Mouse (Mus musculus): ENCODE data around the gene Mapkap1. TPM values are rescaled to one million over a fixed set of nuclear protein-coding genes. Genes with fewer than 3 reads are reported as not detected.

Mapkap1 gene
- total and polyA plus RNA-seq, 2 experiments: 25.4 to 35.1 TPM

DNA sequence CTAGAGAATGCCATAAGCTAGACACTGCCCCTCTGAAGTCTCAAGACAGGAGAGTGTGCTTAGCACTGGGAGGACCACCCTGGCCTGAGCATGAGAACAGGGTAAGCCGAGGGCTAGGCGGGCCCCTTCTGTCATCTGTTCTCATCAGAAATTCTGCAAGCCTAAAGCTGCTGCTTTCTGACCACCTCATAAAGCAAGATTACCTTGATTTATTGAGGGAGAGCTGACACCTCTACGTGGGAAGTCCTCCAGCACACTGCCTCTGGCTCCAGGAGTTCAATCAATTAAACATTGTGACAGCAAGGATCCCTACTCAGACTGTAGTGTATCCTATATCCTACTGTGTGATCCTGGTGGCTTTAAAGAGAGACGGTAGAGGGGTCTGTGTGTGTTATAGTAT, 166.5 kb downstream of the Mapkap1 start:
- no peak for TF ChIP-seq CTCF (IDR thresholded peaks at IDR 0.05; ENCODE audit: low read depth, low read length)
- TF ChIP-seq POLR2A (IDR thresholded peaks at IDR 0.05; ENCODE audit: extremely low read depth, insufficient read depth, low read length): no peak
- WGBS: 86% methylated on average over 4 of the region's 4 CpGs
- Histone ChIP-seq H3K9ac (ENCODE audit: low read depth, low read length) (no peak overlapping the region), H3K79me2 (ENCODE audit: control insufficient read depth, insufficient read depth, low read length) (no peaks in the 10 kb centered on the region), H3K4me3 (ENCODE audit: insufficient read depth, low read depth, low read length) (no peak overlapping the region), H3K4me1 (ENCODE audit: control insufficient read depth, insufficient read depth, low read length) (no peaks in the 10 kb centered on the region), H3K27ac (replicated peaks; ENCODE audit: insufficient read depth, low read depth, low read length) (no peak overlapping the region), H3K36me3 (ENCODE audit: control insufficient read depth, insufficient read depth, low read length) (0 out of 2 replicates have a peak, but pooled peaks cover 2% of the 10 kb centered on the region), H3K27me3 (ENCODE audit: control insufficient read depth, insufficient read depth, low read length) (no peaks in the 10 kb centered on the region)
- DNase-seq (ENCODE audit: extremely low read depth, low read depth, low spot score): no peak

DNA sequence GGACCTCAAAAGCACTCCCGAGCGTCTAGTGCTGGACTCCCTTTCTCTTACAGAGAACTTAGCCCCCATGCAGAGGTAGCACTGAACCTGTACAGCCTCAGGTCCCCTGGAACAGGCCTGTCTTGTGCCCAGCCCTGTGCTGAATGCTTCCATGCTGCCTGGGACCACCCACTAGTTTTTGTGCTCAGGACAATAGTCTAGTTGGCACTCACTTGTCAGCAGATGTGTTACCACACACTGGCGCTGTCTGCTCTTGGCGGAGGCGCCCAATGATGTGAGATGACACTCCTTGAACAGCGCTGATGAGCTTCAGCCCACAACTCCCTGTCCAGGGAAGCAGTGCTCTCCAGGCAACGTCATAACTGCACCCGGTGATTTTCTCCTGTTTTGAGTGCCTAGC, 182.0 kb downstream of the Mapkap1 start:
- DNase-seq (ENCODE audit: extremely low read depth, low read depth, low spot score): no peak
- H3K27me3 ChIP-seq (ENCODE audit: control insufficient read depth, insufficient read depth, low read length): no peaks in the 10 kb centered on the region
- H3K27ac ChIP-seq (replicated peaks; ENCODE audit: insufficient read depth, low read depth, low read length): no peak overlapping the region
- H3K9ac ChIP-seq (ENCODE audit: low read depth, low read length): no peak overlapping the region
- H3K4me3 ChIP-seq (ENCODE audit: insufficient read depth, low read depth, low read length): no peak overlapping the region
- TF ChIP-seq CTCF (IDR thresholded peaks at IDR 0.05; ENCODE audit: low read depth, low read length) (no peak), POLR2A (IDR thresholded peaks at IDR 0.05; ENCODE audit: extremely low read depth, insufficient read depth, low read length) (no peak)
- H3K79me2 ChIP-seq (ENCODE audit: control insufficient read depth, insufficient read depth, low read length): no peaks in the 10 kb centered on the region; the same call in 1 of the 2 replicates
- H3K4me1 ChIP-seq (ENCODE audit: control insufficient read depth, insufficient read depth, low read length): no peaks in the 10 kb centered on the region
- H3K36me3 ChIP-seq (ENCODE audit: control insufficient read depth, insufficient read depth, low read length): peaks cover 26% of the 10 kb centered on the region
- WGBS: 90% methylated on average over 8 of the region's 8 CpGs

DNA sequence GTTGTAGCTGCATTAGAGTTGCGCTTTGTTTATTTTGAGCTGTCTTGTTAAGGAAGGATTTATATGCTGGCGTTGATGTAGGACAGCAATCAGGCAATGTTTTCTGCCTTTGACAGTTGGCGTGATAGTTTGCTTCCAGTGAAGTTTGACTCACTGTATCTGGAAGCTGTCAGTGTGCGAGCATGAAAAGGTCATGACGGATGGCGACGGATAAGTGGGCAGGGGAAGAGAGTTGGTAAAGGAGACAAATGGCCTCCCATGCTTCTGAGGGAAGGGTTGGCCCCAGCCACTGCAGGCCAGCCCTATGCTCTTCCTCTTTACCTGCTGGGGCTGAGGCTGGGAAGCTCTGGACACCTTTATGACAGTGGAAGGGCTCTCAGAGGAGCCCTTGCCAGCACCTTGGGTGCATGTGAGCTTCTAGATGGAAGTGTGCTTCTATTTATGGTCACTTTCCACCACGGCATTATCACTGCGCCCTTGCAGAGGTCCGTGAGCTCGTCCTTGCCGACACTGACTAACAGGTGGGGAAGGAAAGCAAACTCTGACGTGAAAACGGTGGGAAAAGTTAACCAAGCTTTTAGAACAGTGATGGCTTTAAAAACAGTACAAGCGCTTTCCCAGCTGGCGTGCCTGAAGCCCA, 185.3 kb downstream of the Mapkap1 start:
- Histone ChIP-seq H3K79me2 (ENCODE audit: control insufficient read depth, insufficient read depth, low read length) (no peaks in the 10 kb centered on the region; the same call in 1 of the 2 replicates), H3K27ac (replicated peaks; ENCODE audit: insufficient read depth, low read depth, low read length) (no peak overlapping the region), H3K4me3 (ENCODE audit: insufficient read depth, low read depth, low read length) (no peak overlapping the region), H3K27me3 (ENCODE audit: control insufficient read depth, insufficient read depth, low read length) (no peaks in the 10 kb centered on the region), H3K4me1 (ENCODE audit: control insufficient read depth, insufficient read depth, low read length) (no peaks in the 10 kb centered on the region), H3K36me3 (ENCODE audit: control insufficient read depth, insufficient read depth, low read length) (peaks cover 5% of the 10 kb centered on the region), H3K9ac (ENCODE audit: low read depth, low read length) (no peak overlapping the region)
- 89% methylated on average over 16 of the region's 16 CpGs for WGBS
- DNase-seq (ENCODE audit: extremely low read depth, low read depth, low spot score): no peak
- TF ChIP-seq POLR2A (IDR thresholded peaks at IDR 0.05; ENCODE audit: extremely low read depth, insufficient read depth, low read length): no peak
- no peak for TF ChIP-seq CTCF (IDR thresholded peaks at IDR 0.05; ENCODE audit: low read depth, low read length)

DNA sequence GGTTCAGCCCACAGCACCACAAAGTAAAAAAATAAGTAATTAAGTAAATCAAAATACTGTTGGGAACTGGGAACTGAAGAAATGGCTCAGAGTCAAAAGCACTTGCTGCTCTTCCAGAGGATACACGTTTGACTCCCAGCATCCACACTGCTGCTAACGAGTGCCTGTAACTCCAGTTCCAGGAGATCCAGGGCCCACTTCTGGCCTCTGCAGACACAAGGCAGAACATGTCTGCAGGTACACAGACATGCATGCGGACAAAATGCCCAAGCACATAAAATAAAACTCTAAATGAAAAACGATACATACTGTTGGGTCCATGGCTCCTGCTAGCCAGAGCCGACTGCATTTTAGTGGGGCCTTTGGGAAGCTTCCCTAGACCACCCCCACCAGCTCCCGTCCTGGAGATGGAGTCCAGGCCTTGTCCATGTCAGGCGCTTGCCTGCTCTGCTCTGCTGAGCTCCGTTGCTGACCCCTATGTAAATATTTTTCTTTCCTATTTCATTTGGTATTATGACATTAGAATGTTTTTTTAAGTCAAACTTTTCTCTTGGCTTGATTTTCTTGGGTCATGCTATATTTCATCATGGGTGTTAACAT, 185.9 kb downstream of the Mapkap1 start:
- Histone ChIP-seq H3K4me3 (ENCODE audit: insufficient read depth, low read depth, low read length) (no peak overlapping the region), H3K4me1 (ENCODE audit: control insufficient read depth, insufficient read depth, low read length) (no peaks in the 10 kb centered on the region), H3K27me3 (ENCODE audit: control insufficient read depth, insufficient read depth, low read length) (no peaks in the 10 kb centered on the region), H3K36me3 (ENCODE audit: control insufficient read depth, insufficient read depth, low read length) (peaks cover 5% of the 10 kb centered on the region), H3K27ac (replicated peaks; ENCODE audit: insufficient read depth, low read depth, low read length) (no peak overlapping the region), H3K9ac (ENCODE audit: low read depth, low read length) (no peak overlapping the region), H3K79me2 (ENCODE audit: control insufficient read depth, insufficient read depth, low read length) (no peaks in the 10 kb centered on the region; the same call in 1 of the 2 replicates)
- TF ChIP-seq POLR2A (IDR thresholded peaks at IDR 0.05; ENCODE audit: extremely low read depth, insufficient read depth, low read length) (no peak), CTCF (IDR thresholded peaks at IDR 0.05; ENCODE audit: low read depth, low read length) (no peak)
- no peak for DNase-seq (ENCODE audit: extremely low read depth, low read depth, low spot score)
- 85% methylated on average over 8 of the region's 8 CpGs for WGBS

DNA sequence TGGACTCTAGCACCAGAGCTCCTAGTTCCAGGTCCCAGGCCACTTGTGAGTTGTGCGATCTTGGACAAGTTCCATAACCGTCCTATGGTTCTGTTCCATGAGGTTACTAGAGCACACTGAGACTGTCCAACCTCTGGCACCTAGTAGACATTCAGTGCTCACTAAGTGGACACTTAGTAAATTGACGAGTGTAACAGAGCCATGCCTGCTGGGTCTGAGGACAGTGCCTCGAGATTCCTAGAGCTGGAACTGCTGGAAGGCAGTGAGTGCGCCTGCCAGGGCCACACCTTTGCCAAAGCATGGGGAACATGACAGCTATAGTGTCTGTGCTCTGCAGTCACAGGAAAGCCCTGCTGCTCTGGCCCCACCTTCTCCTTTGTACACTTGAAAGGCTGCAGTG, 187.4 kb downstream of the Mapkap1 start:
- 82% methylated on average over 5 of the region's 5 CpGs for WGBS
- Histone ChIP-seq H3K36me3 (ENCODE audit: control insufficient read depth, insufficient read depth, low read length) (peaks cover 12% of the 10 kb centered on the region), H3K27ac (replicated peaks; ENCODE audit: insufficient read depth, low read depth, low read length) (no peak overlapping the region), H3K79me2 (ENCODE audit: control insufficient read depth, insufficient read depth, low read length) (no peaks in the 10 kb centered on the region; the same call in 1 of the 2 replicates), H3K4me1 (ENCODE audit: control insufficient read depth, insufficient read depth, low read length) (no peaks in the 10 kb centered on the region), H3K27me3 (ENCODE audit: control insufficient read depth, insufficient read depth, low read length) (no peaks in the 10 kb centered on the region), H3K4me3 (ENCODE audit: insufficient read depth, low read depth, low read length) (no peak overlapping the region), H3K9ac (ENCODE audit: low read depth, low read length) (no peak overlapping the region)
- DNase-seq (ENCODE audit: extremely low read depth, low read depth, low spot score): peak; percentile 8
- TF ChIP-seq POLR2A (IDR thresholded peaks at IDR 0.05; ENCODE audit: extremely low read depth, insufficient read depth, low read length) (no peak), CTCF (IDR thresholded peaks at IDR 0.05; ENCODE audit: low read depth, low read length) (no peak)

All from liver, adult 2 months (tissue).